Mouse (Mus musculus): ENCODE results near the gene Dcp1a. TPM values are rescaled to one million over a fixed set of nuclear protein-coding genes. Genes with fewer than 3 reads are reported as not detected.

Gene Dcp1a
- 44.4 and 75.8 TPM in 2 replicates for polyA plus RNA-seq (2012; ENCODE audit: low replicate concordance)

GRCm38 (mm10) chr14:30479361-30479948 is at the start of gene Dcp1a:
Dcp1a (plus strand) TSS chr14:30479535.

GRCm38 (mm10) chr14:30491342-30491741 is 12.0 kb downstream of the Dcp1a start, which contains the start of gene Cacna1d:
Cacna1d (minus strand) TSS chr14:30491455.

GRCm38 (mm10) chr14:30548131-30548720 is 68.9 kb downstream of the Dcp1a start, which contains the start of gene Tkt:
Tkt (plus strand) TSS chr14:30548359.

Other genes starting within 250 kb of the Dcp1a start
- 0.71 and 2.0 TPM in 2 replicates for gene Cacna1d, start 11.9 kb downstream of the Dcp1a start, polyA plus RNA-seq (2012; ENCODE audit: low replicate concordance)
- gene Tkt, start 68.8 kb downstream of the Dcp1a start, polyA plus RNA-seq (2012; ENCODE audit: low replicate concordance), result 97.6 and 224 TPM in 2 replicates
- 101 and 268 TPM in 2 replicates for gene Prkcd, start 146.7 kb downstream of the Dcp1a start, polyA plus RNA-seq (2012; ENCODE audit: low replicate concordance)
- gene Rft1, start 174.8 kb downstream of the Dcp1a start, polyA plus RNA-seq (2012; ENCODE audit: low replicate concordance), result 1.4 and 6.8 TPM in 2 replicates
- 1.2 and 1.9 TPM in 2 replicates for gene Sfmbt1, start 235.3 kb downstream of the Dcp1a start, polyA plus RNA-seq (2012; ENCODE audit: low replicate concordance)

Data from hematopoietic multipotent progenitor cell, adult 10-12 weeks (in vitro differentiated cells).